Mouse (Mus musculus) cerebellum, adult 8-10 months (tissue): ENCODE measurements around the gene Kif16b.

Experiments used
- DNase-seq: peaks from one replicate; pipeline ENCODE4 v3.0.0; 2022

The Kif16b gene

DNA sequence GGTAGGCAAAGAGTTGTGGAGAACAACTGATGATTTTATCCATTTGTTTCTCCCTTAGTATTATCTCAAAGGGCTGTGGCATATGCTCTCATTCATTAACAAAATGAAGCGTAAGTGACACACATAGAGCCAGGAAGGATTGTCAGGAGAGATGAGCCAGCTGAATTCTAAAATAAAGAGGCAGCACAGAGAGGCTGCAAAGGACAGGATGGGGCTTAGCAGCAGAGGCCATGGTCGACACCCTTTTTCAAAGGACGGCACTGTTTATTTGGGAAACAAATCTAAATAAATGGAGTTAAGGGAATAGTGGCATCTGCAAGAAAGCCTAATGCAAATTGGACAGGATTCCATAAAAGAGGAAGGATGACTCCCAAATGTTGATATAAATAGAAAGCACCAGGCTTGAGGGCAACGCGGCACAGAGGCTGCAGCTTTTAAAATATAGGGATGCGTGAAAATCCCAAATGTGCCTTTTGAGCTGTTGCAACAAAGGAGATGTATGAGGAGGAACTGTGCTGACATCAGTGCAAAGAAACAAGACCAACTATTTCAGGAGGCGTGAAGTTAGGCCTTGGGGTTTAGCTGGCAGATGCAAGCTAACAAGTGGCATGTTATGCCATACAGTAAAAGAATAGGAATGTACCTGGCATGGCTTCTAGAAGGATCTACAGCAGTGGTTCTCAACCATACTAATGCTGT lies 265.6 kb downstream of the Kif16b start:
- DNase-seq: peak; percentile 17

DNA sequence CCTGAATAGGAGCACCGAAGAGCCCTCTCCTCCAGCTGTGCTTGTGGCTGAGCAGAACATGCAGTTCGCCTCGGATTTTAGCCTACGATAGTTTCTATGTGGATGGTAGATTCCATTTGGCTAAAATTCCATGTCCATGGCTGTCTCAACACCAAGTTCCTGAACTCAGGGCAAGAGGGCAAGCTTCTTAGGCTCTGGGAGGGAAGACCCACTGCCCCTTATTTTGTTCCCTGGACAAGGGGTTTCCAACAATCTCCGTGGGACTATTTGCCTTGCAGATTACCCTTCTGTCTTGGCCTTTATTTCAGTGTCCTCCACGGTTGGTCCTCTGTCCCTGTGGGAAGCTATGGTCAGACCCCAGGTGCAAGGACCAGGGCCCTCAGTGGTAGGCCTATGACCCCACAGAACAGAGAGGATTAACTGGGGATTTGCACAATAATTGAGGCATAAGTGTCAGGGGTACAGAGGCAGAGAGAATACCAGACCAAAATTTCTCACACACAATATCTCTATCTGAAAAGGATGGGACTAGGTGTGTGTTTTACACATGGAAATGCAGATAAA lies 267.3 kb downstream of the Kif16b start:
- DNase-seq: no peak

DNA sequence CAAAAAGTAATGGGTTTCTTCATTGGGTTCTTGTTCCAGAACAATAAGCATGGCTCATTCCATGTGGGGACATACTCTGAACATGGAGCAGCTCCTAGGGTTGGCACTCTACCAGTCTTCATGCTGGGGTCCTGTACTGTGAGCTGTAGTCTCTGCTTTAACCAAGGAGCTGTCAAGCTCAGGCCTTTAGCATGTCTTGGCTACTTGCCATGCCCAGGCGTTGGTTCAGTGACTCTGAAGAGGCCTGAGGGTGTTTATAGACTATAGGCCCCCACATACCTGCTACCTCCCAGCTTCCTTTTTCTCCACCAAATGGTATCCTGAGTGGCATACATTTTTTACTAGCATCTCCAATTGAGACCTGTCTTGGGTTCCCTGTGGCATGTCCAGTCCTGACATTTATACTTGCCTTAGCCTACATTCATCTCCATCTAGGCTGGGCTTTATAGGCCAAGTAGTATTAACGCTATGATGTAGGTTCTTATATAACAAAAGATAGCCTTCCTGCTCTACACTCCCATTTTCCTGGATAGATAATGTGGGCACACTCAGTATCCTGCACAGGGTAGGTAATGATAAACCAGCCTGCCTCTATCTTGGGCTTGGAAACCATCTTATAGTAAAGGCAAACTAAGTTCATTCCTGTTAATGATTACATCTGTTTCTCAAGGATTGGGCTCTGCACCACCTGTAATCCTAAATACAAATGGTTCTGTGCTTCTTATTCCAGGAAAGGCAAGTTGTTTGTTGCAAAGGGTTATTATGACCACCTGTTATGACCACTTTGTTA lies 271.6 kb downstream of the Kif16b start:
- no peak for DNase-seq

DNA sequence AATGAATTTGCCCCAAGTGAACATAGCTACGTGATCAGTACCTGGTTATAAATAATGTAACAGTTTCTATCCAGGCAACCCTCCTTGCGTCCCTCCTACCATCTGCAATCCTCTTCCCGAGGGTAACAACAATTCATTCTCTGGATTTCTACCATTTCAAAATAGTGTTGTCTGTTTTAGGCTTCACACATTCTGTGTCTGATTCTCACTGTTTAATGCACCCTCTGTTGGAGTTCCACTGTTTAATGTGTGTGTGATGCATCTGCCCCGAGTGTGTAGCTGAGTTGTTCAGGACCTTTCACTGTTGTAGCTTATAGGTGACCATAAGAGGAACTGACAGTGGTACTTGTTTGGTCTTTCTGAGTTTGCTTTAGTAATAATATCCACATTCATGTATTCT lies 275.6 kb downstream of the Kif16b start:
- DNase-seq: no peak

DNA sequence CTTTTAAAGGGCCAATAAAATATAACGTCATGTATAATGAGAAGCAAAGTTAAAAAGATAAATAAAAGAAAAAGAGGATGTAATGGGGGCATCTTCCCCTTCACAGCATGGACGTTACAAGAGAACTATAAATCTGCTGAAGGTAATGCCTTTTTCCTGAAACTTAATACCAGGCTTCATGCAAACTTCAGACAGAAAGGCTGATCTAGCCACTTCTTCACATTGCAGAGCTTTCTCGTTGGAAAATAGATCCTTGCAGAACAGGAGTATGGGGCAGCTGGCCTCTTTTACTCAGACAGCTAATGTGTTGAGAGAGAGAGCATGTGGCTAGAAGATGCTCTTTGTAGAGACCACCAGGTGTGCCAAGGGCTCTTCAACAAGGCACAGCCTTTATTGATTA lies 276.2 kb downstream of the Kif16b start:
- DNase-seq: no peak

DNA sequence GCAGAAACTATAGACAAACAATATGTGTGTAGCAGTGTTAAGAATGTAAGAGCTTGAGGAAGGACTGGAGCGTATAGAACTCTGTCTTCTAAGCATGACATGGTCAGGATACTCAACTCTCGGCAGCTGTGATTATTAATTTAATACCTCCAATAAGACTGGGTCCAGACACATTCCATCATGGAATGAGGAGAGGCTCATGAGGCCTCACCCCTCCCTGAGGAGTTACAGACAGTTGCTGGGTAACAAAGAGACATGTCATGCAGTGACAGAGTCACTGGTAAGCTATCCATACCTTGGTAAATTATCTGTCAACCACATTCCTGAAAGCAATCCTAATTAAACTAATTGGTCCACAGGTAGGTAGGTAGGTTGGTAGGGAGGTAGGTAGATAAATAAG lies 277.1 kb downstream of the Kif16b start:
- no peak for DNase-seq

DNA sequence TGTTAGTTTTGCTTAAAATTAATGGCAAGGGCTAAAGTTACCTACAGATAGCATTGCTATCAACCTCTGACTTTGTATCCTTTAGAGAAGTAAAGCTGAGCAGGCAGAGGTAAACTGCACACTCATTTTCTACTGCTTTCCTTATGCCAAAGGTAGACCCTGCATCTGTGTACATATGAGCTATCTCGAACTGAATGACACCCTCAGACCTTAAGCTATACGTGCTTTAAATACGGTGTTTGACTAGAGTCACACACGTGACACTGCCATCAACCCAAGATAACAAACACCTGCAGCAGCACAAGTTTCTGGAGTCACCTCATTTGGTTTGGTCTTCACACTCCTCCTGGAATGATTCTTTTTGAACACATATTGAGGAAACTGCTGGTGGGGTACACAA lies 280.2 kb downstream of the Kif16b start:
- DNase-seq: no peak

DNA sequence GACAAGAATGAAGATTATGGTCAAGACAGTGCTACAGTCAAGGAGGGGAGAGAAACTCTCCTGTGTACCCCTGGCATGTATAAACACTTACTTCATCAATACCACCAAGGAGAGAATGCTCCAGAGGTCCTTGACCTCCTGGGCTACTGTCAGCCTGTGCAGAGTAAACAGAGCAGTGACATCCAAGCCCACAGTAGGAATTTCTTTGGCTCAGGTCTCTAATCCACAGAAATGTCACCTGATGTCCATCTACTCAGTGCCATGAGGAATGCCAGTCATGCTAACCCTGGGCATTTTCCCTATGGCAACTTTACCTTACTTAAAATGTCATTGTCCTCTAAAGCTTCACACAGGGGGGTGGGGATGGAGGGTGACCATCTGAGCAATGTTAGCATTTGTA lies 281.4 kb downstream of the Kif16b start:
- no peak for DNase-seq

DNA sequence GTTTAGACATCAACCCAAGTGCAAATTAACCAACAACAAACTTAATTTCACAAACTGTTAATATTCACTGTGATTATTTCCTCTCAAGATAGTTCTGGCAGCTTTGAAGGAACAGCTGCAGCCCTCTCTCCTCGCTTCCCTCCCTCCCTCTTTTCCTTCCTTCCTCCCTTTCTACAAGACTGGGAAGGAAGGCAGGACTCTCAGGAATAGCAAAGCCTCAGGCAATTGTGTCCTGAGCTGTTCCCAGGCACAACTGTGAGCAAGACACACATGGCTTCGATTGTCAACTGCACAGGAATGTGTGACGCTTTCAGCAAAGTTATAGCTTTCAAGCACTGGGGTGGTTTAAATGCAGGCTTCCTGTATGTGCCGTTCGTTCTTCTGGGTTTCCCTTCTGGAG lies 286.8 kb downstream of the Kif16b start:
- DNase-seq: no peak

DNA sequence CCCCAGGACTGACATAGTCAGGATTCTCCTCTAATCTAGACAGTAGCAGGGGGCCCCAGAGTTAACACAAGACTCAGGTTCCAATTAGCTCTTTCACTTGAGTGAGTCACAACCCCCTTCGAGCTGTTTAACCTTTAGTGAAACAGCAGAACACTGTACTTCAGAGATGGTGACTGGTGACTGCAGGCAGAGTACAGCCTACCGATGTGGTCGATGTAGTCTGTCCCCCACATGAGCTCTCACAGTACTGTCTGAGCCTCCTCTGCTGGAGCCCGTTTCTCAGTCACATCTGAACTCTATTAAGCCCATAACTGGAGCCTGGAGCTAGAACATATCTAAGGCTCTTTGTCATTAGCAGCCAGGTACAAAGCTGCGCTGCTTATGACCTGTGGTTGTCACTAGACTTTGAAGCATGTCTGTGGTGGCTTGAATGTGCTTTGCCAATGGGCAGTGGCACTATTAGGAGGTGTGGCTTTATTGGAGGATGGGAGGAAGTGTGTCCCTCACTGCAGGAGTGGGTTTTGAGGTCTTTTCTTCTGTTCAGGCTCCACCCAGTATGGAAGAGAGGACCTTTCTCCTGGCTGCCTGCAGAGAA lies 288.9 kb downstream of the Kif16b start:
- no peak for DNase-seq

DNA sequence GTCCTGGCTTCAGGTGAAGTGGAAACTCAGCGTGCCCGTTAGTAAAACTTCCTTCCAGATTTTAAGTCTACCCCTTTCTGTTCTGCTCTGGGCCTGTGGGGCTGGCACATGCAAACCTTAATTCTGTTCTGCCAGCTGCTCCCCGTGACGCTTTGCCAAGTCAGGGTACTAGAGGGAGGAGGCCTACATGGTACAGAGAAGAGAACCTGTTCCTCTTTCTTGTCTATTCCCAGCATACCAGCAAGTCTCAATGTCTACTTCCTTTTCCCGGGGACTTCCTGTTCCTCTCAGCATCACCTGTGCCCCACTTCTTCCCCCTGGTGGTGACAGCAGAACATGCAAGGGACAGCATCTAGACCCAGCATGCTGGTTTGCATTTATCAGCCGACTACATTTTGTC lies 290.2 kb downstream of the Kif16b start:
- peak; percentile 64 for DNase-seq

DNA sequence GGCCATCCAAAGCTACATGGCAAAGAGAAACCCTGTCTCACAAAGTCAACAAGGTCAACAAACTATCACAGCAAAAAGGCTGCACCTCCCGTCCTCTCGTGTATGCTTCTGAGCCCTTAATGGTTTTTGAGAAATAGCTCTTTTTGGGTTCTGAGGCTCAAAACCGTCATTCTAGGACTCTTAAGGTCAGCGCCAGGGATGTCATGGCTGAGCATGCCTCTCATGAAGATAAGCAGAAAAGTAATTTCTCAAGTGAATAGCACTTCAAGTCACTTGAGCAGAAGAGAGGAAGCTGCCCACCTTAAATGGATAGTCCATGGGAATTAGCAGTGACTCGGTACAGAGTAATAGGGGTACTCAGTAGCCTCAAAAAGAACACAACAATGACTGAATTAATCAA lies 291.1 kb downstream of the Kif16b start:
- DNase-seq: no peak

DNA sequence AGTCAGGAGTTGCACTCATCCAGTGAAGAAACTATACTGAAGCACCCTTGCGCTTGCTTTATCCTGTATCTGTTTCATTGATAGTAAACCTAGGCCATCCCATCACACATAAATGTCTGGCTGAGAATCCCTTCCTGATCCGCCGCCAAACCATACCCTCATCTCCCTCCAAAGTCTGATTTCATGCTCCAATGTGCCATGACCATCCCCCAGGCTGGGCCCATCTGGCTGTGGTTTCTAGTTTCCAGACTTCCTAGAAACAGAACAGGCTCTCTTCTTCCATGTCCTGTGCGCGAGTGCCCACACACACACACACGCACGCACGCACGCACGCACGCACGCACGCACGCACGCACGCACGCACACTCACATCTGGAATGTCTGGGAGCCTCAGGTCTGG lies 292.6 kb downstream of the Kif16b start:
- DNase-seq: peak; percentile 55

DNA sequence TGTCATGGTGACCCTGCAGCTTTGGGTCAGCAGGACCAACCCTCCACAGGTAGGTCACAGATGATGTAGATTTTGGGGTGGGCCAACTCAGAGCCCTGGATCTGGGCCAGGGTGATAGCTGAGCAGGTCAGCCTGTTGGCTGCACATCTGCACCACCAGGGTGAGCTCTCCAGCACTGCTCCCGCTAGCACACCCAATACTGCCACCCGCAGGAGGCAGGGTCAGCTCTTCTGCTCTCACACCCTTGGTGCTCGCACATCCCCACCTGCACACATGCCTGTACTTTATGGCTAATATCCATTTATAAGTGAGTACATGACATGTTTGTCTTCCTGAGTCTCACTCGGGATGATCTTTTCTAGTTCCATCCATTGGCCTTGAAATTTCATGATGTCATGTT lies 296.6 kb downstream of the Kif16b start:
- DNase-seq: no peak

DNA sequence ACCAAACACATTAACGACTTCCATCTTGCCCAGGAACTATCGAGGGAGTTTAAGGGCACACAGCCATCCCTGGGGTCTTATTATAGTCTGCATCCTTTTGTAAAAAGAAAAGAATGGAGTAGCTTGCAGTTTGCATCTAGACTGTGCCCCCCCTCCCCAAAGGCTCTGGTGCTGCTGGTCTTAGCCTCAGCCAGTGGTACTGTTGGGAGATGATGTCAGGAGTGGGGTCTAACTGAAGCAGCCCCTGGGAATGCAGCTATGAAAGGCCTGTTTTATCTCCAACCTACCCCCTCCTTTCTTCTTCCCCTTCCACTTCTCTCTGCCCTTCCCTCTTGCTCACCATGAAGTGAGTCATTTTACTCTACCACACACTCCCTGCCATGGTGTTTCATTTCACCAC lies 298.1 kb downstream of the Kif16b start:
- no peak for DNase-seq

DNA sequence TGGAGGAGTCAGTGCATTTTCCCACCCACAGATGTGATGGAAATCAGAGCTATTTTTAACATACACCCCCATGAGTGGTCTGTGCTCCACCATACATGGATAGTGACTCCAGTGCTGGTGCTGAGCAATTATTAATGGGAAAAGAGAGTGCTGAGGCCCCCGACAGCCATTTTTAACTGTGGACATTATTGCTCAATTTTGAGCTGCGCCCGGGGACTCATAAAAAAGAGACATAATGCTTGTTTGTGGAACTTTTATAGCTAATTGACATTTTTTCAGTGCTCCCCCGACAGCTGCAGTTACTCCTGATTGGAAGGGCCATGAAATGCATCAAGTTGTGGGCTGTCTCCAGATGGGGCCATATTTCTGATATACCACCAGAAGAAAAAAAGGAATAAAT lies 302.1 kb downstream of the Kif16b start:
- DNase-seq: no peak

DNA sequence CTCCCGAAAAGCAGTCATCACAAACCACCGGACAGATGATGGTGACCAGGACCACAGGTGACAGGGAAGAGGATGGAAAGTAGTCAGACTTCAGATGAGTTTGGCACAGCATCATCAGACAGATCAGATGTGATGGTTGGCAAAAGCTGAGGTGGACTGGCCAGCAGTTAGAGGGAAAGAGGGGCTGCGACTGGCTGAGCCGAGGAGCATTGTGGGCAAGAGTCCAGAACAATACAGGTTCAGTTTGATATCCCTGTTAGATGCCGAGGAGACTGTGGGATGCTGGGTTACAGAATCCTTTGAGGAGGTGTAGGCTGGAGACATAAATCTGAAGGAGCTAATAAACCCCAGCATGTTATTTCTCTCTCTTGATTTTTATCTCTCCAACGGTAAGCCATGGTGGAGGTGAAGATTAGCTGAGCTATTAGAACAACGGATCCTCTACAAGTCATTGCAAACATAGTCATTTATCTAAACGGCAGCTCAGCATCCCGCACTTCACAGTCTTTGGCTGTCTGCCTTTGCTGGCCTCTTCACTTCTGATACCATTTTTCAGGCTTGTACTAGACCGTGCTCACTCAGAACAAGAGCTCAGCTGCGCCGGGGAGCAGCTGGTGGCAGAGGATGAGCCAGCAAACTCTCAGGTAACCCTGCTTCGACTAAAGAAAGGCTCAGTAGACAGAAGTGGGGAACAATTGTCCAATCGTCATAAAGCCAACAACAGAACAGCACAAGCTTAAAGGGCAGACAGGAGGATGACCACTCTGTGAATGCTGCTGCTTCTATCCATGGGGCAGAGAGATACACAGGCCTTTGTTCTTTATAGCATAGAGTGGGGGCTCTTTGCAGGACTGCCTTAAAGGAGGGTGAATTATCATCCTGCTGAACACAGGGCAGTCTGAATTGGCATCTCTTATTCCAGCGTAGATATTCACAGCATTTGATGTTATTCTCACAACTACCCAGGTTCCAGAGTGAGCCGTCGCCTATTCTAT lies 304.9 kb downstream of the Kif16b start:
- DNase-seq: no peak

DNA sequence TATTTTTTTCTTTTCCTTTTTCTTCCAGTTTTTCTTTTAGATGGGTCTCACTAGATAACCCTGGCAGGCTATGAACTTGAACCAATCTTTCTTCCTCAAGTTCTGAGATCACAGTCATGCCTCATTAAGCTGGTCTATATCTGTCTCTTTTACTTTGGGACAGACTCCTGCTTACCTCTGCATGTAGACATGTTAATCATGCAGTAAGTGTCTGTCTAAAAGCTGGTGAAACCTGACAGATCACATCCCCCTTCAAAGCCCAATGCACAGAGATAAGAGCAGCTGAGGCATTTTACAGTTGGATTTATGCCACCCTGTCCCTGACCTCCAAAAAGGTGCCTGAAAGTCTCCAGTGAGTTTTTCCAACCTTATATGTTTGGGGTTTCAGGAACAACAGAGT lies 310.4 kb downstream of the Kif16b start:
- DNase-seq: no peak

DNA sequence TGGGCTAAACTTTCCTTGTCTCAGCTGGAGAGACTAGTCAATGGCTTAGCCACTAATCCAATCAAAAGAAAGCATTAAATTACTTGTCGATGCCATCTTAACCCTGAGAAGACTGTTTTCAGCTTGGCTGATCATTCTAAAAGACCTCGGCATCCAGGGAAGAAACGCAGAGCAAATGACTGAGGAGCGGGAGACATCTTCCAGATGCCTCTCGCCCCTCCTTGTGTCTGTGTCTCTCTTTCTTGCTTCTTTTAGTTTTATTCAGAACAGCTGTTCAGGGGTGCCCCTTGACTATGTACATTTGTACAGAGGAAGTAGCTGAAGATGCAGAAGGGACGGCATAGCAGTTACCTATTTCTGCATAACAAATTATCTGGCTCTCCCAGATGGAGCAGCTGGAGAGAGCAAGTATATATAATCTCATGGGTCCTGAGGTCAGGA lies 311.0 kb downstream of the Kif16b start:
- DNase-seq: no peak

DNA sequence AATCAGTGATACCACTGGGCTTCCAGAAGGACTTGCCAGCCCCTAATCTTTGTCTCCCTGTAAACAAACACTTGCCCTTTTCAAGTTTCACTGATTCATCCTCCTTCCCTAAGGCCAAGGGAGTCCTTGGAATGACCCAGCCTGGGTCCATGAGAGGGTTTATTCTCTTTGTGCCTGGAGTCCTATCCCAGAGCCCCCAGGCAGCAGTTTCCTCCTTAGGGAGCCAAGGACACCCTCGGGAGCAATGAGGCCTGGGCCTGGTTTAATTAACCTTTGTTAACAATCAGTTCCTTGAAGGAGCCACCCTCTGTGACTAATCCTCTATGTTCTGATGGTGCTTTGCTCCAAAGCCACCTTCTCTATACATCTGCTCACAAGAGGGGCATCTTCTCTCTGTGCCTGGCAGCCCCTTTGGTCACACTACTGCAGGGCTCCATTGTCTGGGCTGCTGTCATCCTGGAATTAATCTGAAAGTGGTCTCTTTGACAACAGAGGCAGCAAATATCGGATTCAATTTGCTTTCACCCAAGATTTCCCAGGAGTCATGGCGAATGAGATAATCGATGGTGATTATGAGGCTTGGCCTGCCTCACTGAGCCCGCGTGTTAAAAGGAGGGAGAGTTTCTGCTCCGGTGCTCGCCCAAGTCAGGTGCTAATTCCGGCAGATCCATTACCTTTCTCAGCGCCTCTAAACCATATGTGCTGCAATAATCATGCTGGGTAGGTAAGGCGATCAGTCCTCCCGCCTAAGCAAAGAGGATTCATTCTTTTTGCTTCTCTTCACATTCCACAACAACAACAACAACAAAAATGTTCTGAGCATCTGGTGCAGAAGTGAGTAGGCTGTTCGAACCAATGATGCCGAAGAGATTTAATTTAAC lies 311.7 kb downstream of the Kif16b start:
- DNase-seq: no peak

DNA sequence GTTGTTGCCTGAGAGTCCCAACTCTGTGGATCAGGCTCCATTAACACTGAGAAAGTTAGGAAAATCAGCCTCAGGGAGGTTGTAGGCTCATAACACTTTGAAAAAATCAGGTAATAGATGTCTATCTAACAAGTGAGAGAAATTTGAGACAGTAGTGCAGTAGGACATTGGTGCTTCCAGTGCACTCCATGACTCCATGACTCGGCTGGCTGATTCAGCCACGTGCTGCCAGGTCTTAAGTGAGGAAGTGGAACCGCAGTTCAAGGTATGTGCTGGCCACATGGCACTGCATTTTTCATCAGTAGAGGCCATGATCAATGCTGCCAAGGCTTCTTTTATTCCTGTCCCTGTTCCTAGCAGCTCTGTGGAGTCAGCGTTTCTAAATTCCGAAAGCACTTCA lies 315.5 kb downstream of the Kif16b start:
- DNase-seq: no peak
